Mouse (Mus musculus) thymus, adult 18-20 months (tissue): ENCODE results near the gene Ccdc42.

Experiments used
- DNase-seq, 2 experiments: peaks; one replicate each; pipeline ENCODE4 v3.0.0; 2022; ENCODE audit warnings: mixed read lengths in 2 of 2

Gene Ccdc42

GRCm38 (mm10) chr11:68589055-68589809 is 2.4 kb downstream of the Ccdc42 start:
- DNase-seq = peak; percentile 19 to 20

GRCm38 (mm10) chr11:68591708-68592107 is 4.9 kb downstream of the Ccdc42 start:
- no peak for DNase-seq

GRCm38 (mm10) chr11:68593247-68593646 is 6.4 kb downstream of the Ccdc42 start:
- no peak for DNase-seq

- DNase-seq = no peak
Measured at GRCm38 (mm10) chr11:68597912-68598311, 11.1 kb downstream of the Ccdc42 start.

- no peak for DNase-seq
Measured at GRCm38 (mm10) chr11:68600551-68601021, 13.8 kb downstream of the Ccdc42 start.

- DNase-seq = no peak
Measured at GRCm38 (mm10) chr11:68601486-68601991, 14.7 kb downstream of the Ccdc42 start.

GRCm38 (mm10) chr11:68602200-68602931 is 15.5 kb downstream of the Ccdc42 start:
- no peak for DNase-seq

GRCm38 (mm10) chr11:68607046-68607445 is 20.2 kb downstream of the Ccdc42 start:
- DNase-seq = no peak

GRCm38 (mm10) chr11:68609910-68610566 is 23.2 kb downstream of the Ccdc42 start:
- no peak for DNase-seq

GRCm38 (mm10) chr11:68610567-68610947 is 23.7 kb downstream of the Ccdc42 start:
- DNase-seq = no peak

GRCm38 (mm10) chr11:68613071-68613711 is 26.4 kb downstream of the Ccdc42 start:
- no peak for DNase-seq

GRCm38 (mm10) chr11:68622751-68623150 is 35.9 kb downstream of the Ccdc42 start:
- no peak for DNase-seq

- peak; percentile 14 to 17 for DNase-seq
Measured at GRCm38 (mm10) chr11:68623225-68623870, 36.5 kb downstream of the Ccdc42 start.

GRCm38 (mm10) chr11:68623871-68624258 is 37.0 kb downstream of the Ccdc42 start:
- no peak for DNase-seq

GRCm38 (mm10) chr11:68631611-68632316 is 44.9 kb downstream of the Ccdc42 start:
- no peak for DNase-seq

- DNase-seq = no peak
Measured at GRCm38 (mm10) chr11:68637861-68638615, 51.2 kb downstream of the Ccdc42 start.

GRCm38 (mm10) chr11:68641361-68641760 is 54.5 kb downstream of the Ccdc42 start:
- DNase-seq = no peak

GRCm38 (mm10) chr11:68644781-68645180 is 58.0 kb downstream of the Ccdc42 start:
- no peak for DNase-seq
